Mouse (Mus musculus): Measurements from ENCODE around the gene Brpf1. TPM values are rescaled to one million over a fixed set of nuclear protein-coding genes. Genes with fewer than 3 reads are reported as not detected.
A peak's percentile ranks its signal among the peaks of the same experiment; 100 is the strongest.

The Brpf1 gene
- polyA plus RNA-seq, 1 experiment from 2014 or later = 22.8 TPM

DNA sequence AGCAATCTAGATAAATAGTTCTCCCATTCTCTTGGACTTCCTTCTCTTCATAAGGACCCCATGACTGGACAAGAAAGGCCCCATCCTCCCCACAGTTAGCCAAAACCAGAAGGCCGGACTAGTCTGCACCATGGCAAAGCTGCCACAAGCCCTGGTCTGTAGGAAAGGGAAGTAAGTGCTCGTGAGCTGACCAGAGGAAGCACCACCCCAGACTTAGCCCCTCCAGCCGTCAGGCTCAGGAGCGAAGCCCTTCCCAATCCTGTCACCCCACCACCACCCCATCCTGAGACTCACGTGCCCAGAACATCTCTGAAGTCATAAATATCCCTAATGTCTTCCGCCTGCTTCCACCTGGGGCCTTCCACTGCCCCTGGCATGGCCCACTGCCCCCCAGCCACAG lies 34.6 kb downstream of the Brpf1 start:
- ATAC-seq (ENCODE audit: low FRiP score, low TSS enrichment) (no peak), DNase-seq (no peak)
- Histone ChIP-seq H3K27me3 (ENCODE audit: control insufficient read depth, insufficient read depth, low read length) (no peaks in the 10 kb centered on the region), H3K4me1 (ENCODE audit: control insufficient read depth, insufficient read depth, low read length) (peaks cover 17% of the 10 kb centered on the region), H3K36me3 (ENCODE audit: control insufficient read depth, insufficient read depth, low read length) (peaks cover 36% of the 10 kb centered on the region), H3K9ac (replicated peaks; ENCODE audit: low read length) (no peak overlapping the region; the same call in 1 of the 2 replicates), H3K4me3 (replicated peaks; ENCODE audit: low read depth, low read length) (no peak overlapping the region), H3K4me2 (ENCODE audit: low read length) (peak overlapping the region; percentile 9; the same call in 1 of the 2 replicates), H3K9me3 (ENCODE audit: control insufficient read depth, low read length) (no peaks in the 10 kb centered on the region), H3K27ac (replicated peaks; ENCODE audit: low read depth, low read length) (no peak overlapping the region)
- 90% methylated on average over 6 of the region's 6 CpGs for WGBS

DNA sequence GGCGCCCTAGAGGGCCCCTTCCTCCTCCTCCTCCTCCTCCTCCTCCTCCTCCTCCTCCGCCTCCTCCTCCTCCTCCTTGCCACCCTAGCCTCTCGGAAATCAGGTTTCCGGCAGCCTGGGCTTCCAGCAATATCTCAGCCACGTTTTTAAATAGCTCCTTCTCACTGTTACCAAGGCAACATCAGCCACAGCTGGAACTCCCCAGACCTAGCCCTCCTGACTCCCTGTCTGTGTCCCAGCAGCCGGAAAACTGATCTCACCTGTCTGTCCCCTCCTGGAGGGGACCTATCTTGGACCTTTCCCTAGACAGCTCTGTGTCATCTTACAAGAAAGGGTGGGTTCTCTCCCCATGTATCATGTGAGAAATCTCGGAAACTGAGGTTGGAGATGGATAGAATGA lies 35.4 kb downstream of the Brpf1 start:
- H3K9me3 ChIP-seq (ENCODE audit: control insufficient read depth, low read length) = no peaks in the 10 kb centered on the region
- ATAC-seq (ENCODE audit: low FRiP score, low TSS enrichment) (no peak), DNase-seq (peak; percentile 29)
- H3K4me2 ChIP-seq (ENCODE audit: low read length) = peak overlapping the region; percentile 82
- H3K27me3 ChIP-seq (ENCODE audit: control insufficient read depth, insufficient read depth, low read length) = no peaks in the 10 kb centered on the region
- H3K4me3 ChIP-seq (replicated peaks; ENCODE audit: low read depth, low read length) = peak overlapping the region; percentile 56
- H3K4me1 ChIP-seq (ENCODE audit: control insufficient read depth, insufficient read depth, low read length) = peaks cover 17% of the 10 kb centered on the region
- 36% methylated on average over 5 of the region's 7 CpGs for WGBS
- no peak overlapping the region for H3K9ac ChIP-seq (replicated peaks; ENCODE audit: low read length)
- H3K27ac ChIP-seq (replicated peaks; ENCODE audit: low read depth, low read length) = no peak overlapping the region
- peaks cover 32% of the 10 kb centered on the region for H3K36me3 ChIP-seq (ENCODE audit: control insufficient read depth, insufficient read depth, low read length)

GRCm38 (mm10) chr6:113343177-113344092 lies 36.5 kb downstream of the Brpf1 start, which contains the start of gene Camk1:
TSS of gene Camk1 (minus strand) at chr6:113343984.
- H3K27me3 ChIP-seq (ENCODE audit: control insufficient read depth, insufficient read depth, low read length) = no peaks in the 10 kb centered on the region
- H3K9me3 ChIP-seq (ENCODE audit: control insufficient read depth, low read length) = no peaks in the 10 kb centered on the region
- peaks cover 22% of the 10 kb centered on the region for H3K36me3 ChIP-seq (ENCODE audit: control insufficient read depth, insufficient read depth, low read length)
- DNase-seq (peak; percentile 79), ATAC-seq (ENCODE audit: low FRiP score, low TSS enrichment) (peak; percentile 85)
- H3K4me1 ChIP-seq (ENCODE audit: control insufficient read depth, insufficient read depth, low read length) = peaks cover 17% of the 10 kb centered on the region
- 15% methylated on average over 32 of the region's 32 CpGs for WGBS
- peak within 1 kb of the TSS; percentile 42 for H3K27ac ChIP-seq (replicated peaks; ENCODE audit: low read depth, low read length)
- peak within 1 kb of the TSS; percentile 56 for H3K4me3 ChIP-seq (replicated peaks; ENCODE audit: low read depth, low read length)
- peak within 1 kb of the TSS; percentile 86 for H3K9ac ChIP-seq (replicated peaks; ENCODE audit: low read length)
- peak within 1 kb of the TSS; percentile 82 for H3K4me2 ChIP-seq (ENCODE audit: low read length)

- no peak for ATAC-seq (ENCODE audit: low FRiP score, low TSS enrichment)
These were observed 37.4 kb downstream of the Brpf1 start for GRCm38 (mm10) chr6:113344321-113344720.

GRCm38 (mm10) chr6:113346897-113347296 lies 40.0 kb downstream of the Brpf1 start:
- Histone ChIP-seq H3K4me2 (ENCODE audit: low read length) (no peak overlapping the region), H3K27me3 (ENCODE audit: control insufficient read depth, insufficient read depth, low read length) (no peaks in the 10 kb centered on the region), H3K4me3 (replicated peaks; ENCODE audit: low read depth, low read length) (no peak overlapping the region), H3K9me3 (ENCODE audit: control insufficient read depth, low read length) (no peaks in the 10 kb centered on the region), H3K9ac (replicated peaks; ENCODE audit: low read length) (no peak overlapping the region), H3K4me1 (ENCODE audit: control insufficient read depth, insufficient read depth, low read length) (peaks cover 17% of the 10 kb centered on the region), H3K27ac (replicated peaks; ENCODE audit: low read depth, low read length) (no peak overlapping the region), H3K36me3 (ENCODE audit: control insufficient read depth, insufficient read depth, low read length) (no peaks in the 10 kb centered on the region)
- DNase-seq = no peak
- no peak for ATAC-seq (ENCODE audit: low FRiP score, low TSS enrichment)
- WGBS = 81% methylated on average over 4 of the region's 4 CpGs

More at GRCm38 (mm10) chr6:113344321-113344720, 37.4 kb downstream of the Brpf1 start:
- Histone ChIP-seq H3K4me2 (ENCODE audit: low read length) (peak overlapping the region; percentile 82), H3K27ac (replicated peaks; ENCODE audit: low read depth, low read length) (no peak overlapping the region), H3K4me3 (replicated peaks; ENCODE audit: low read depth, low read length) (no peak overlapping the region; the same call in 1 of the 2 replicates), H3K36me3 (ENCODE audit: control insufficient read depth, insufficient read depth, low read length) (peaks cover 13% of the 10 kb centered on the region), H3K9me3 (ENCODE audit: control insufficient read depth, low read length) (no peaks in the 10 kb centered on the region), H3K4me1 (ENCODE audit: control insufficient read depth, insufficient read depth, low read length) (peaks cover 17% of the 10 kb centered on the region), H3K27me3 (ENCODE audit: control insufficient read depth, insufficient read depth, low read length) (no peaks in the 10 kb centered on the region), H3K9ac (replicated peaks; ENCODE audit: low read length) (no peak overlapping the region)
- DNase-seq = peak; percentile 41
- WGBS = 50% methylated on average over 2 of the region's 2 CpGs

GRCm38 (mm10) chr6:113350538-113350937 lies 43.6 kb downstream of the Brpf1 start:
- no peak overlapping the region for H3K4me2 ChIP-seq (ENCODE audit: low read length)
- H3K4me3 ChIP-seq (replicated peaks; ENCODE audit: low read depth, low read length) = no peak overlapping the region
- DNase-seq (no peak), ATAC-seq (ENCODE audit: low FRiP score, low TSS enrichment) (no peak)
- no peaks in the 10 kb centered on the region for H3K27me3 ChIP-seq (ENCODE audit: control insufficient read depth, insufficient read depth, low read length)
- H3K36me3 ChIP-seq (ENCODE audit: control insufficient read depth, insufficient read depth, low read length) = no peaks in the 10 kb centered on the region
- no peak overlapping the region for H3K9ac ChIP-seq (replicated peaks; ENCODE audit: low read length)
- H3K9me3 ChIP-seq (ENCODE audit: control insufficient read depth, low read length) = no peaks in the 10 kb centered on the region
- no peaks in the 10 kb centered on the region for H3K4me1 ChIP-seq (ENCODE audit: control insufficient read depth, insufficient read depth, low read length)
- H3K27ac ChIP-seq (replicated peaks; ENCODE audit: low read depth, low read length) = no peak overlapping the region

DNA sequence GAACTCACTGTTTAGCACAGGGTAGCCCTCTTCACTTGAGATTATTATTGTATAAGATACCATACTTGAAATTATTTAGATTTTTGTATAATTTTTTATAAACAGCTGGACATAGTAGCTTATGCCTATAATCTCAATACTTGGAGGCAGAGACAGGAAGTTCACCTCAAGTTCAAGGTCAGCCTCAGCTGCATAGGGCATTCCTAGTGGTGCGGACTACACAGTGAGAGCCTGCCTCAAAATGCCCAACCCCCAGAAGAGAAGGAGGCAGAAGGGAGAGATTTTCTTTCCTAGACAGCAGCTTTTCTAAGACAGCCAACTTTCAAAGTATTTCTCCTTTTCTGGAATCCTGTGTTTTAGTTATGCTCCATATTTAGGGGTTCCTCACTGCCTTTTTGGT lies 44.2 kb downstream of the Brpf1 start:
- no peaks in the 10 kb centered on the region for H3K27me3 ChIP-seq (ENCODE audit: control insufficient read depth, insufficient read depth, low read length)
- H3K4me1 ChIP-seq (ENCODE audit: control insufficient read depth, insufficient read depth, low read length) = no peaks in the 10 kb centered on the region
- ATAC-seq (ENCODE audit: low FRiP score, low TSS enrichment) (no peak), DNase-seq (no peak)
- no peak overlapping the region for H3K4me3 ChIP-seq (replicated peaks; ENCODE audit: low read depth, low read length)
- 100% methylated on average over 1 of the region's 1 CpGs for WGBS
- no peaks in the 10 kb centered on the region for H3K36me3 ChIP-seq (ENCODE audit: control insufficient read depth, insufficient read depth, low read length)
- no peaks in the 10 kb centered on the region for H3K9me3 ChIP-seq (ENCODE audit: control insufficient read depth, low read length)
- no peak overlapping the region for H3K27ac ChIP-seq (replicated peaks; ENCODE audit: low read depth, low read length)
- no peak overlapping the region for H3K9ac ChIP-seq (replicated peaks; ENCODE audit: low read length)
- H3K4me2 ChIP-seq (ENCODE audit: low read length) = no peak overlapping the region

DNA sequence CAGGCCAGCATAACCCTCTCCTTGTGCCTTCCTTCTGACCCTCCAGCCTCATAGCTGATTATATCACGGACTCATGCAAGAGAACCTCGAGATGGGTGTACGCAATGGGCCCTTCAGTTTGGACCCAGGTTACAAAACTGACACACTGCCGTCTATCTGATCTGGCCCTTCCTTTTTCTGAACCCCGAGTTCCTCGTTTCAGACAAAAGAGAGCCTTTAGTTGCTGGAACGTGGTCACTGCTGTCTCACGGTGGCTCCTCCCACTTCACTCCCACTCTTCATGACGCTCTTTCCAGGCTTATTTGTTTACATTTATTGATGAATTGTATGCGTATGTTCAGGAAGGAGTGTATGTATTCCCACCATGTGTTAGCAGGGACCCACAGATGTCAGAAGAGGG lies 44.7 kb downstream of the Brpf1 start:
- Histone ChIP-seq H3K9ac (replicated peaks; ENCODE audit: low read length) (no peak overlapping the region), H3K4me3 (replicated peaks; ENCODE audit: low read depth, low read length) (no peak overlapping the region), H3K4me1 (ENCODE audit: control insufficient read depth, insufficient read depth, low read length) (no peaks in the 10 kb centered on the region), H3K36me3 (ENCODE audit: control insufficient read depth, insufficient read depth, low read length) (no peaks in the 10 kb centered on the region), H3K27me3 (ENCODE audit: control insufficient read depth, insufficient read depth, low read length) (no peaks in the 10 kb centered on the region), H3K9me3 (ENCODE audit: control insufficient read depth, low read length) (no peaks in the 10 kb centered on the region), H3K27ac (replicated peaks; ENCODE audit: low read depth, low read length) (no peak overlapping the region), H3K4me2 (ENCODE audit: low read length) (no peak overlapping the region)
- ATAC-seq (ENCODE audit: low FRiP score, low TSS enrichment) = no peak
- DNase-seq = no peak
- 62% methylated on average over 10 of the region's 10 CpGs for WGBS

GRCm38 (mm10) chr6:113352820-113353219 lies 45.9 kb downstream of the Brpf1 start:
- Histone ChIP-seq H3K9ac (replicated peaks; ENCODE audit: low read length) (no peak overlapping the region), H3K4me3 (replicated peaks; ENCODE audit: low read depth, low read length) (no peak overlapping the region), H3K36me3 (ENCODE audit: control insufficient read depth, insufficient read depth, low read length) (no peaks in the 10 kb centered on the region), H3K27me3 (ENCODE audit: control insufficient read depth, insufficient read depth, low read length) (no peaks in the 10 kb centered on the region), H3K4me1 (ENCODE audit: control insufficient read depth, insufficient read depth, low read length) (no peaks in the 10 kb centered on the region), H3K4me2 (ENCODE audit: low read length) (no peak overlapping the region), H3K27ac (replicated peaks; ENCODE audit: low read depth, low read length) (no peak overlapping the region), H3K9me3 (ENCODE audit: control insufficient read depth, low read length) (no peaks in the 10 kb centered on the region)
- WGBS = 82% methylated on average over 3 of the region's 3 CpGs
- no peak for ATAC-seq (ENCODE audit: low FRiP score, low TSS enrichment)
- DNase-seq = no peak
